31 mouse cellular contexts compared by ENCODE assay signal in the genomic region with DNA sequence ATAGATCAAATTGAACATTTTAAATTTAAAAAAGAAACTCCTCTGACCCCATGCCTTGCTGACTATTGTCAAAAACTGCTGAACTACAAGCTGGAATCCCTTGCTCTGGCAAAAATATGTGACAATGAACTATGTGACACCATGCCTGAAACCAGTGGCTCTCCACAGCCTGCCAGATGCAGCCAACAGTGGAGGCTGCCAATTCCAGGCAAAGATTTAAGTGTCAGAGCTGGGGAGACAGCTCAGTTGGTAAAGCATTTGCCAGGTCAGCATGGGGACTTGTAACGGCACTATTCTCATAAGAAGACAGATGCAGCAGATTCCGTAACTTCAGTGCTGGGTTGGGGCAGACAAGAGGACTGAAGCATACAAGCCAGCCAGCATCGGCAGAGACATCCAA.
DNase-seq lines count a peak whose midpoint lies in the region; ATAC-seq and TF ChIP-seq lines count a peak whose summit lies in the region.
"Had no signal": no experiment of that assay in that cellular context is flagged by ENCODE, and none has a peak within 500 bp of the region (broad histone marks: within the 10 kb centered on the region; RNA-seq: fewer than 3 reads in every experiment).

No protein-coding gene starts in this region.

- no peak for ATAC-seq in heart, embryonic 13.5 days (ENCODE audit: extremely low read depth, insufficient number of reproducible peaks, low FRiP score, low TSS enrichment)
- no peak for ATAC-seq in hindbrain, postnatal 0 days
- no peak for ATAC-seq in hindbrain, embryonic 12.5 days (ENCODE audit: low FRiP score)
- ATAC-seq in megakaryocyte-erythroid progenitor cell, adult 5-6 weeks (replicated peaks; ENCODE audit: low FRiP score, low TSS enrichment, poor library complexity, severe bottlenecking) = no peak
- ATAC-seq: forebrain, postnatal 0 days; midbrain, embryonic 16.5 days had no signal

- H3K27me3 ChIP-seq in heart, embryonic 13.5 days (replicated peaks) = no peaks in the 10 kb centered on the region
- H3K27me3 ChIP-seq in hindbrain, postnatal 0 days (ENCODE audit: insufficient read depth, low read length) = no peaks in the 10 kb centered on the region
- no peaks in the 10 kb centered on the region for H3K27me3 ChIP-seq in hindbrain, embryonic 12.5 days
- H3K27me3 ChIP-seq: hindbrain, embryonic 15.5 days; kidney, embryonic 15.5 days; limb, embryonic 13.5 days; liver, embryonic 13.5 days; neural tube, embryonic 12.5 days had no signal

- intact Hi-C loops in heart, postnatal 25 days (cut with DNase I) = loop anchor here (5.0 to 10.0 kb wide), 2 partner anchors 38 to 116 kb away; no protein-coding TSS in a partner anchor

- H3K9ac ChIP-seq in heart, embryonic 13.5 days = 0 out of 2 replicates have a peak overlapping the region, but pooled peaks have one; percentile 28
- H3K9ac ChIP-seq in hindbrain, postnatal 0 days (replicated peaks; ENCODE audit: low read length) = no peak overlapping the region
- H3K9ac ChIP-seq in hindbrain, embryonic 12.5 days = no peak overlapping the region
- H3K9ac ChIP-seq: forebrain, postnatal 0 days; hindbrain, embryonic 15.5 days; kidney, embryonic 15.5 days; limb, embryonic 13.5 days; liver, embryonic 13.5 days; neural tube, embryonic 12.5 days had no signal

- no peak for DNase-seq in heart, postnatal 25 days (ENCODE audit: low spot score)
- peak; percentile 12 for DNase-seq in hindbrain, postnatal 0 days (ENCODE audit: low spot score)
- DNase-seq in MN1 (ENCODE audit: low spot score) = peak; percentile 41
- peak; percentile 67 for DNase-seq in Muller cell, postnatal 12 days (ENCODE audit: inconsistent ontology term)
- DNase-seq: adrenal gland, postnatal 10 days; B cell, adult 2 months; cerebellum, adult 11-12 months; cerebellum, postnatal 14 days; forebrain, postnatal 0 days; gastrocnemius, postnatal 10 days; kidney, adult 18-20 months; kidney, postnatal 25 days; liver, embryonic 13.5 days; lung, adult 18-20 months; lung, postnatal 14 days; right cerebral cortex, adult 18-20 months; right cerebral cortex, postnatal 4 days; thymus, adult 18-20 months; thymus, postnatal 25 days had no signal

- WGBS in heart, embryonic 13.5 days = 73% methylated on average over 3 of the region's 3 CpGs
- 41% methylated on average over 3 of the region's 3 CpGs for WGBS in hindbrain, postnatal 0 days
- 87% methylated on average over 3 of the region's 3 CpGs for WGBS in hindbrain, embryonic 12.5 days

- H3K4me3 ChIP-seq in heart, embryonic 13.5 days = no peak overlapping the region
- no peak overlapping the region for H3K4me3 ChIP-seq in hindbrain, postnatal 0 days (ENCODE audit: low read length)
- H3K4me3 ChIP-seq in hindbrain, embryonic 12.5 days = no peak overlapping the region
- H3K4me3 ChIP-seq: erythroblast, embryonic 14.5 days; hindbrain, embryonic 15.5 days; kidney, embryonic 15.5 days; limb, embryonic 13.5 days; liver, embryonic 13.5 days; midbrain, embryonic 10.5 days; myocyte; neural tube, embryonic 12.5 days had no signal

- no peak overlapping the region for H3K4me2 ChIP-seq in heart, embryonic 13.5 days
- H3K4me2 ChIP-seq in hindbrain, postnatal 0 days (ENCODE audit: low read depth, low read length) = no peak overlapping the region
- no peak overlapping the region for H3K4me2 ChIP-seq in hindbrain, embryonic 12.5 days (replicated peaks)
- H3K4me2 ChIP-seq: hindbrain, embryonic 15.5 days; kidney, embryonic 15.5 days; limb, embryonic 13.5 days; liver, embryonic 13.5 days; neural tube, embryonic 12.5 days had no signal

- TF ChIP-seq CTCF in hindbrain, postnatal 0 days (IDR thresholded peaks at IDR 0.05; ENCODE audit: low read depth) = no peak

- H3K9me3 ChIP-seq in heart, embryonic 13.5 days = no peaks in the 10 kb centered on the region
- no peaks in the 10 kb centered on the region for H3K9me3 ChIP-seq in hindbrain, postnatal 0 days (ENCODE audit: low read length)
- H3K9me3 ChIP-seq in hindbrain, embryonic 12.5 days (replicated peaks) = no peaks in the 10 kb centered on the region
- H3K9me3 ChIP-seq: hindbrain, embryonic 15.5 days; kidney, embryonic 15.5 days; limb, embryonic 13.5 days; liver, embryonic 13.5 days; midbrain, embryonic 10.5 days; neural tube, embryonic 12.5 days had no signal

- H3K27ac ChIP-seq in heart, embryonic 13.5 days (replicated peaks) = no peak overlapping the region
- H3K27ac ChIP-seq in hindbrain, postnatal 0 days = no peak overlapping the region
- no peak overlapping the region for H3K27ac ChIP-seq in hindbrain, embryonic 12.5 days
- H3K27ac ChIP-seq: hindbrain, embryonic 15.5 days; kidney, embryonic 15.5 days; limb, embryonic 13.5 days; liver, embryonic 13.5 days; midbrain, embryonic 10.5 days; neural tube, embryonic 12.5 days; stomach, postnatal 0 days had no signal

- peaks cover 57% of the 10 kb centered on the region for H3K4me1 ChIP-seq in heart, embryonic 13.5 days
- H3K4me1 ChIP-seq in hindbrain, postnatal 0 days (ENCODE audit: insufficient read depth, low read length) = peaks cover 9% of the 10 kb centered on the region; the same call in 1 of the 2 replicates
- 0 out of 2 replicates have a peak, but pooled peaks cover 2% of the 10 kb centered on the region for H3K4me1 ChIP-seq in hindbrain, embryonic 12.5 days

- H3K36me3 ChIP-seq in heart, embryonic 13.5 days = peaks cover 2% of the 10 kb centered on the region; the same call in 1 of the 2 replicates
- no peaks in the 10 kb centered on the region for H3K36me3 ChIP-seq in hindbrain, postnatal 0 days (ENCODE audit: insufficient read depth, low read length)
- H3K36me3 ChIP-seq in hindbrain, embryonic 12.5 days = no peaks in the 10 kb centered on the region
- H3K36me3 ChIP-seq: hindbrain, embryonic 15.5 days; liver, embryonic 13.5 days; midbrain, embryonic 10.5 days; neural tube, embryonic 12.5 days had no signal
